Mouse (Mus musculus): ENCODE data around the gene Pfn4. TPM values are rescaled to one million over a fixed set of nuclear protein-coding genes. Genes with fewer than 3 reads are reported as not detected.
"Not testable (repeated sequence)": the region's sequence is repeated elsewhere in the genome, so short reads cannot be mapped to it uniquely, and the experiment has no call there.

Pfn4 gene
- total and polyA plus RNA-seq, 2 experiments from 2014 or later, result 5.9 to 19.9 TPM

GRCm38 (mm10) chr12:4738031-4738576 is 30.7 kb upstream of the Pfn4 start, which contains the start of gene Fam228a:
Gene Fam228a (minus strand): TSS chr12:4738430.
- Histone ChIP-seq H3K4me1 (ENCODE audit: insufficient read depth, low read length) (no peaks in the 10 kb centered on the region), H3K9ac (replicated peaks; ENCODE audit: low read length) (no peak within 1 kb of the TSS), H3K9me3 (ENCODE audit: low read length) (no peaks in the 10 kb centered on the region), H3K36me3 (ENCODE audit: insufficient read depth, low read length) (no peaks in the 10 kb centered on the region), H3K4me3 (ENCODE audit: low read length) (no peak within 1 kb of the TSS), H3K27ac (no peak within 1 kb of the TSS), H3K4me2 (ENCODE audit: low read depth, low read length) (no peak within 1 kb of the TSS), H3K27me3 (ENCODE audit: insufficient read depth, low read length) (no peaks in the 10 kb centered on the region)
- 82% methylated on average over 18 of the region's 18 CpGs for WGBS
- TF ChIP-seq CTCF (IDR thresholded peaks at IDR 0.05; ENCODE audit: low read depth), result no peak
- ATAC-seq (no peak), DNase-seq (ENCODE audit: low spot score) (no peak)

DNA sequence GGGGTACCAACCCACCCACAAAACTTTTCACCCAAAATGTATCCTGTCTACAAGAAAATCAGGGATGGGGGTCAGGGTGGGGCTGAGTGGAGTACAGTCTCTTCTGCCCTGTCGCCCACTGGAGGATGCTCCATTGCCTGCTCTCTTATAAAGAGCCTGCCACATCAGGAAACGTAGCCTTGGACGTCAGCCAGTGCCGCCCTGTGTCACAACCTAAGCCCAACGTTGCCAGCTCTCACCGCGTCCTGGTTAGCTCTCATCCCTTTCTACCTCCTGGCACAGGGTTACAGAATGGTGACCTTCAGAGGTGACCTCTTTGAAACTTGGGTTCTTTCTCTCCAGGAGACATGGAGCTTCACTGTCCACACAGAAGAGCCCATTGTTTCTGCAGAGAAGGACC is 28.0 kb upstream of the Pfn4 start:
- Histone ChIP-seq H3K27ac (no peak overlapping the region), H3K27me3 (ENCODE audit: insufficient read depth, low read length) (no peaks in the 10 kb centered on the region), H3K36me3 (ENCODE audit: insufficient read depth, low read length) (no peaks in the 10 kb centered on the region), H3K9ac (replicated peaks; ENCODE audit: low read length) (no peak overlapping the region), H3K4me3 (ENCODE audit: low read length) (no peak overlapping the region), H3K4me1 (ENCODE audit: insufficient read depth, low read length) (no peaks in the 10 kb centered on the region), H3K9me3 (ENCODE audit: low read length) (no peaks in the 10 kb centered on the region), H3K4me2 (ENCODE audit: low read depth, low read length) (no peak overlapping the region)
- 49% methylated on average over 7 of the region's 7 CpGs for WGBS
- DNase-seq (ENCODE audit: low spot score), result no peak
- TF ChIP-seq CTCF (IDR thresholded peaks at IDR 0.05; ENCODE audit: low read depth), result no peak
- ATAC-seq, result no peak

DNA sequence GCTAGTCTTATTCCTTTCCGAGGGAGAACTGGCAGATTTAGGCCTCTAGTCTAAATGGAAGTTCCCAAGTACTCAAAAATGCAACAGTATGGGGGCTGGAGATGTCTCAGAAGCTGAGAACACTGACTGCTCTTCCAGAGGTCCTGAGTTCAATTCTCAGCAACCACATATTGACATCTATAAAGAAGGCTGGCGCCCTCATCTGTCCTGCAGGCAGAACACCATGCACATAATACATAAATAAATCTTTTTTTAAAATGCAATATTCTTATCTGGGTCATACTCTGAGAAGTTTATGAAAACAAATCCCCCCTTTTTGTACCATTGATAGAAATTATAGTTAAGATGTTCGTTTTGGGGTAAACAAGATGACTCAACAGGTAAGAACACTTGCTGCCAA is 26.6 kb upstream of the Pfn4 start:
- H3K27ac ChIP-seq, result no peak overlapping the region
- H3K36me3 ChIP-seq (ENCODE audit: insufficient read depth, low read length), result no peaks in the 10 kb centered on the region
- DNase-seq (ENCODE audit: low spot score) (no peak), ATAC-seq (no peak)
- no peak overlapping the region for H3K4me3 ChIP-seq (ENCODE audit: low read length)
- no peaks in the 10 kb centered on the region for H3K27me3 ChIP-seq (ENCODE audit: insufficient read depth, low read length)
- no peaks in the 10 kb centered on the region for H3K4me1 ChIP-seq (ENCODE audit: insufficient read depth, low read length)
- TF ChIP-seq CTCF (IDR thresholded peaks at IDR 0.05; ENCODE audit: low read depth), result no peak
- no peak overlapping the region for H3K4me2 ChIP-seq (ENCODE audit: low read depth, low read length)
- no peak overlapping the region for H3K9ac ChIP-seq (replicated peaks; ENCODE audit: low read length)
- WGBS, result 92% methylated on average over 3 of the region's 3 CpGs
- H3K9me3 ChIP-seq (ENCODE audit: low read length), result no peaks in the 10 kb centered on the region

DNA sequence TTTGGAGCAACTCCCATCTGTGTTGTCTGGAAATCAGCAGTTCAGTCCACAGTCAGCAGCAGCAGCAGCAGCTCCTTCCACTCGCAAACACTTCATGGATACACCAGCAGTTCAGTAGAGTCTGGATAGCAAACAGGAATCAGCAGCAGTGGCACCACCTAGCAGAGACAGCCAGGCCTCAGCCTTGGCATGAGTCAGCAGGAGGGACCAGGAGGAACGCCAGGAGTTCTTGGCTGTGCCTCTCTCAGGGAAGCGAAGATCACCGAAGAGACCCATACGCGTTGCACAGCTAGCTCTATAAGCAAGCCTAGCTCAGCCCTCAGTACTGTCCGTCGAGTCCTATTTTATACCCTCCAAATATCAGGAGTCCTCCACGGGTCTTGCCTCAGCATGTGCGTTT is 24.3 kb upstream of the Pfn4 start:
- Histone ChIP-seq H3K27ac (no peak overlapping the region), H3K4me1 (ENCODE audit: insufficient read depth, low read length) (no peaks in the 10 kb centered on the region), H3K9me3 (ENCODE audit: low read length) (no peaks in the 10 kb centered on the region), H3K4me2 (ENCODE audit: low read depth, low read length) (no peak overlapping the region), H3K9ac (replicated peaks; ENCODE audit: low read length) (no peak overlapping the region), H3K27me3 (ENCODE audit: insufficient read depth, low read length) (no peaks in the 10 kb centered on the region), H3K4me3 (ENCODE audit: low read length) (no peak overlapping the region), H3K36me3 (ENCODE audit: insufficient read depth, low read length) (no peaks in the 10 kb centered on the region)
- no peak for TF ChIP-seq CTCF (IDR thresholded peaks at IDR 0.05; ENCODE audit: low read depth)
- 87% methylated on average over 10 of the region's 10 CpGs for WGBS
- ATAC-seq, result no peak
- no peak for DNase-seq (ENCODE audit: low spot score)

GRCm38 (mm10) chr12:4754451-4754850 is 14.4 kb upstream of the Pfn4 start:
- 97% methylated on average over 4 of the region's 4 CpGs for WGBS
- H3K4me3 ChIP-seq (ENCODE audit: low read length); DNase-seq (ENCODE audit: low spot score); H3K4me1 ChIP-seq (ENCODE audit: insufficient read depth, low read length); H3K4me2 ChIP-seq (ENCODE audit: low read depth, low read length); H3K27ac ChIP-seq; H3K27me3 ChIP-seq (ENCODE audit: insufficient read depth, low read length); ATAC-seq; H3K9me3 ChIP-seq (ENCODE audit: low read length); H3K36me3 ChIP-seq (ENCODE audit: insufficient read depth, low read length); H3K9ac ChIP-seq (replicated peaks; ENCODE audit: low read length): not testable (repeated sequence)

DNA sequence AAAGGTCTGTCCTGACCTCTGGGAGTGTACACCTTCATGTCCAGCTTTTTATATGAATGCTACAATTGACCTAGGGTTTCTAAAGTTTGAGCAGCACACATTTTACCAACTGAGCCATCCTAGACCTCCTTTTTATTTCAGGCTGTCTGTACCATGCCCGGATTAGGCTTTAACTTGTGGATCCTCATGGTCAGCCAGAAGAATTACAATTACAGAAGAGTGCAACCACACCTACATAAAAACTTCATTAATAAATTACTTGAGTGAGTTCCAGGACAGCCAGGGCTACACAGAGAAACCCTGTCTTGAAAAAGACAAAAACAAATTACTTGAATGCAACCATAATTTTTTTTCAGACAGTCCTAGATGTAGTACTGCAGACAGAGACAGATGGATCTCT is 11.8 kb upstream of the Pfn4 start:
- no peak overlapping the region for H3K4me2 ChIP-seq (ENCODE audit: low read depth, low read length)
- no peak for ATAC-seq
- 90% methylated on average over 1 of the region's 1 CpGs for WGBS

GRCm38 (mm10) chr12:4769333-4769723 is 506 bp downstream of the Pfn4 start:
- peak overlapping the region; percentile 98 for H3K27ac ChIP-seq
- peak overlapping the region; percentile 59 for H3K4me2 ChIP-seq (ENCODE audit: low read depth, low read length)
- peak overlapping the region; percentile 63 for H3K4me3 ChIP-seq (ENCODE audit: low read length)
- WGBS, result 13% methylated on average over 13 of the region's 13 CpGs
- no peaks in the 10 kb centered on the region for H3K36me3 ChIP-seq (ENCODE audit: insufficient read depth, low read length)
- ATAC-seq (no peak), DNase-seq (ENCODE audit: low spot score) (no peak)
- no peaks in the 10 kb centered on the region for H3K9me3 ChIP-seq (ENCODE audit: low read length)
- H3K4me1 ChIP-seq (ENCODE audit: insufficient read depth, low read length), result no peaks in the 10 kb centered on the region
- H3K9ac ChIP-seq (replicated peaks; ENCODE audit: low read length), result peak overlapping the region; percentile 82
- H3K27me3 ChIP-seq (ENCODE audit: insufficient read depth, low read length), result no peaks in the 10 kb centered on the region
- no peak for TF ChIP-seq CTCF (IDR thresholded peaks at IDR 0.05; ENCODE audit: low read depth)

More for the DNA sequence above, 11.8 kb upstream of the Pfn4 start:
- no peak overlapping the region for H3K9ac ChIP-seq (replicated peaks; ENCODE audit: low read length)
- no peak for DNase-seq (ENCODE audit: low spot score)
- no peaks in the 10 kb centered on the region for H3K36me3 ChIP-seq (ENCODE audit: insufficient read depth, low read length)
- H3K27ac ChIP-seq, result no peak overlapping the region
- H3K27me3 ChIP-seq (ENCODE audit: insufficient read depth, low read length), result no peaks in the 10 kb centered on the region
- H3K4me1 ChIP-seq (ENCODE audit: insufficient read depth, low read length), result no peaks in the 10 kb centered on the region
- no peak overlapping the region for H3K4me3 ChIP-seq (ENCODE audit: low read length)
- no peaks in the 10 kb centered on the region for H3K9me3 ChIP-seq (ENCODE audit: low read length)
- no peak for TF ChIP-seq CTCF (IDR thresholded peaks at IDR 0.05; ENCODE audit: low read depth)

Data from hindbrain, postnatal 0 days (tissue).